Mouse (Mus musculus) embryonic facial prominence, embryonic 15.5 days (tissue): ENCODE results near the gene Mrpl33. TPM values are rescaled to one million over a fixed set of nuclear protein-coding genes. Genes with fewer than 3 reads are reported as not detected.

ENCODE experiments used
- ATAC-seq: fragments of 200-750 bp; cut with Nextera tagmentation; 2 replicates; pipeline ENCODE4 v1.8.0; 2017; ENCODE audit warnings: low read depth, moderate TSS enrichment; ENCODE audit not compliant: insufficient number of reproducible peaks, low FRiP score, low TSS enrichment
- H3K27ac ChIP-seq: fragments of 300-500 bp; sonication (generic); replicated peaks from 2 replicates; pipeline ENCODE4 v1.5.1; 2015; ENCODE audit warnings: mild to moderate bottlenecking, inconsistent platforms
- H3K27me3 ChIP-seq: fragments of 300-500 bp; sonication (generic); 2 replicates; pipeline ENCODE4 v1.6.1; 2015; ENCODE audit warnings: inconsistent platforms
- H3K36me3 ChIP-seq: fragments of 300-500 bp; sonication (generic); 2 replicates; pipeline ENCODE4 v1.6.1; 2015; ENCODE audit warnings: mild to moderate bottlenecking, inconsistent platforms
- H3K4me1 ChIP-seq: fragments of 300-500 bp; sonication (generic); 2 replicates; pipeline ENCODE4 v1.6.1; 2015; ENCODE audit warnings: inconsistent platforms
- H3K4me2 ChIP-seq: fragments of 300-500 bp; sonication (generic); replicated peaks from 2 replicates; pipeline ENCODE4 v1.6.1; 2015; ENCODE audit warnings: mild to moderate bottlenecking, inconsistent platforms
- H3K4me3 ChIP-seq: fragments of 300-500 bp; sonication (generic); replicated peaks from 2 replicates; pipeline ENCODE4 v1.5.1; 2015; ENCODE audit warnings: mild to moderate bottlenecking, inconsistent platforms
- H3K9ac ChIP-seq: fragments of 300-500 bp; sonication (generic); 2 replicates; pipeline ENCODE4 v1.6.1; 2015; ENCODE audit warnings: inconsistent platforms
- H3K9me3 ChIP-seq: fragments of 300-500 bp; sonication (generic); replicated peaks from 2 replicates; pipeline ENCODE4 v1.6.1; 2016; ENCODE audit warnings: inconsistent platforms
- WGBS: fragments of 180-500 bp; shearing (Covaris S2); methylation state at CpG from one replicate; pipeline ENCODE4 v1.1.7; 2015; 5-methylcytosine and 5-hydroxymethylcytosine counted together
- microRNA-seq: library from miRNA; unstranded; fragments of <30 nt; microRNA quantifications from one replicate; pipeline ENCODE4, GENCODE M21; 2016; ENCODE audit warnings: borderline number of aligned reads
- polyA plus RNA-seq: library from polyadenylated mRNA; unstranded; fragments of >200 nt; fragmentation: Nextera tagmentation; extraction: Ambion mirVana; gene quantifications from 2 replicates; pipeline ENCODE4 v1.2.1, GENCODE M21; 2015

The Mrpl33 gene
- polyA plus RNA-seq, 1 experiment from 2014 or later: 283 TPM

GRCm38 (mm10) chr5:31698931-31699330, 102.2 kb downstream of the Mrpl33 start:
- 0 out of 2 replicates have a peak overlapping the region, but pooled peaks have one; percentile 83 for H3K4me2 ChIP-seq
- 45% methylated on average over 4 of the region's 4 CpGs for WGBS
- no peak for ATAC-seq

GRCm38 (mm10) chr5:31699397-31699796, 102.7 kb downstream of the Mrpl33 start:
- no peaks in the 10 kb centered on the region for H3K9me3 ChIP-seq
- peaks cover 10% of the 10 kb centered on the region for H3K4me1 ChIP-seq
- no peak for ATAC-seq

More at GRCm38 (mm10) chr5:31698931-31699330, 102.2 kb downstream of the Mrpl33 start:
- Histone ChIP-seq H3K4me3 (no peak overlapping the region), H3K27ac (no peak overlapping the region; the same call in 1 of the 2 replicates), H3K9me3 (no peaks in the 10 kb centered on the region), H3K9ac (no peak overlapping the region), H3K27me3 (no peaks in the 10 kb centered on the region), H3K4me1 (peaks cover 10% of the 10 kb centered on the region), H3K36me3 (peaks cover 8% of the 10 kb centered on the region)

GRCm38 (mm10) chr5:31704971-31705370, 108.2 kb downstream of the Mrpl33 start:
- ATAC-seq: no peak
- Histone ChIP-seq H3K4me1 (no peaks in the 10 kb centered on the region), H3K4me3 (no peak overlapping the region), H3K27me3 (no peaks in the 10 kb centered on the region), H3K27ac (no peak overlapping the region), H3K9ac (no peak overlapping the region), H3K36me3 (peaks cover 9% of the 10 kb centered on the region), H3K4me2 (no peak overlapping the region), H3K9me3 (no peaks in the 10 kb centered on the region)
- 80% methylated on average over 5 of the region's 5 CpGs for WGBS

More at GRCm38 (mm10) chr5:31699397-31699796, 102.7 kb downstream of the Mrpl33 start:
- peaks cover 9% of the 10 kb centered on the region for H3K36me3 ChIP-seq
- H3K9ac ChIP-seq: no peak overlapping the region
- H3K4me2 ChIP-seq: no peak overlapping the region
- no peak overlapping the region for H3K27ac ChIP-seq
- H3K27me3 ChIP-seq: no peaks in the 10 kb centered on the region
- no peak overlapping the region for H3K4me3 ChIP-seq

GRCm38 (mm10) chr5:31706826-31707225, 110.1 kb downstream of the Mrpl33 start:
- H3K27ac ChIP-seq: no peak overlapping the region
- no peaks in the 10 kb centered on the region for H3K27me3 ChIP-seq
- H3K4me1 ChIP-seq: no peaks in the 10 kb centered on the region
- 69% methylated on average over 4 of the region's 4 CpGs for WGBS
- no peaks in the 10 kb centered on the region for H3K9me3 ChIP-seq
- H3K4me2 ChIP-seq: no peak overlapping the region
- H3K4me3 ChIP-seq: no peak overlapping the region
- H3K9ac ChIP-seq: no peak overlapping the region
- peaks cover 9% of the 10 kb centered on the region for H3K36me3 ChIP-seq
- ATAC-seq: no peak

GRCm38 (mm10) chr5:31709389-31709788, 112.7 kb downstream of the Mrpl33 start:
- no peak overlapping the region for H3K4me3 ChIP-seq
- H3K36me3 ChIP-seq: no peaks in the 10 kb centered on the region
- H3K27ac ChIP-seq: no peak overlapping the region
- ATAC-seq: no peak
- H3K4me1 ChIP-seq: no peaks in the 10 kb centered on the region
- H3K9me3 ChIP-seq: no peaks in the 10 kb centered on the region
- H3K4me2 ChIP-seq: no peak overlapping the region
- WGBS: 69% methylated on average over 1 of the region's 1 CpGs
- H3K9ac ChIP-seq: no peak overlapping the region
- H3K27me3 ChIP-seq: no peaks in the 10 kb centered on the region

DNA sequence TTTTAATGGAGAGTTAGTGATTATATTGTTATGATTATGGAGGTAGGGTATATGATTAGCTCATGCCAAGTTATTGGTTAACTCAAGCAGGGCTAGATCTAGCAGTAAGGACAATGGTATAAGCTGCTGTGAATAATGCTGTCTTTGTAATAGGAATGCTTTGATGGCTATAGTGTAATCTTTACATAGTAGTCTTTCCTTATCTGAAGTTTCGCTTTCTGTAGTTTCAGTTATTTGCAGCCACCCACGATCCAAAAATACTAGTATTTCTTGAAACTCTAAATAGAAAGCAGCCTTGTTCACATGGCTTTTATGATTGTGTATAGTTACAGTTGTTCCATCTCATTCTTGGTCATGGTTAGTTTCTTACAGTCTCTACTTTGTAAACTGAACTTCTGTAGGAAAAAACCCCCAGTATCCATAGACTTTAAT, 116.6 kb downstream of the Mrpl33 start:
- no peak overlapping the region for H3K4me3 ChIP-seq
- H3K9me3 ChIP-seq: no peaks in the 10 kb centered on the region
- no peaks in the 10 kb centered on the region; the same call in 1 of the 2 replicates for H3K4me1 ChIP-seq
- H3K27ac ChIP-seq: no peak overlapping the region
- H3K9ac ChIP-seq: no peak overlapping the region
- no peak overlapping the region for H3K4me2 ChIP-seq
- no peaks in the 10 kb centered on the region for H3K27me3 ChIP-seq
- no peak for ATAC-seq
- 62% methylated on average over 2 of the region's 2 CpGs for WGBS
- H3K36me3 ChIP-seq: no peaks in the 10 kb centered on the region

DNA sequence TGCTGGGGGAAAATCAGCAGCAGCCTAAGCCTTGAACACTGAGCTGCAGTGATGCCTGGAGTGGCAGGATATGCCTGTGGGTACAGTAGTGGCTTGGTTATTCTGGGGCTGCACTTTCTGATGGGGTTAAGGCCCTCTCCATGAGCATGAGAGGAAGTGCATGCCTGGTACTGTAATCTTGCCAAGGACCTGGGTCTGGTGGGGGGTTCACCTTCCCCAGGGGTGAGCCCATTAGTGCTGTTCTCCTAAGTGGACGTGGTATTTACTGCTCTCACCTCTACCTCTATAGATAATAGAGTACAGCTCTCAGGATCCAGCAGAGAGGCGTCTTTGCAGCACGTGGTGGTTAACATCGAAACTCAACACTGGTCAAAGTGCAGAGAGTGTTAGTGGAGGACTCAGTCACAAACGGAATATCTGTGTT, 117.1 kb downstream of the Mrpl33 start:
- Histone ChIP-seq H3K27ac (no peak overlapping the region), H3K4me1 (no peaks in the 10 kb centered on the region; the same call in 1 of the 2 replicates), H3K4me3 (no peak overlapping the region), H3K9me3 (no peaks in the 10 kb centered on the region), H3K9ac (no peak overlapping the region), H3K4me2 (no peak overlapping the region), H3K27me3 (no peaks in the 10 kb centered on the region), H3K36me3 (no peaks in the 10 kb centered on the region)
- whole genome bisulfite sequencing: 78% methylated on average over 5 of the region's 5 CpGs
- ATAC-seq: no peak

Small RNAs within 50 kb of the gene (microRNA-seq; reads per million reads assigned to microRNA genes)
- gene Mir3473e: not detected

Other genes with a start within 250 kb of the Mrpl33 start
- gene Zfp512, start 144.5 kb upstream of the Mrpl33 start, polyA plus RNA-seq: 50.0 and 51.9 TPM in 2 replicates
- gene 4930548H24Rik, start 111.2 kb upstream of the Mrpl33 start, polyA plus RNA-seq: 0.15 TPM in 1 of 2 replicates, not detected in the other
- 53.7 and 56.9 TPM in 2 replicates for gene Gpn1, start 102.2 kb upstream of the Mrpl33 start, polyA plus RNA-seq
- gene Slc4a1ap, start 69.9 kb upstream of the Mrpl33 start, polyA plus RNA-seq: 32.7 and 34.0 TPM in 2 replicates
- gene Supt7l, start 69.1 kb upstream of the Mrpl33 start, polyA plus RNA-seq: 23.7 and 25.2 TPM in 2 replicates
- gene Rbks, start 100.7 kb downstream of the Mrpl33 start, polyA plus RNA-seq: 3.0 and 4.2 TPM in 2 replicates
- gene Babam2, start 100.7 kb downstream of the Mrpl33 start, polyA plus RNA-seq: 50.6 and 56.0 TPM in 2 replicates